Mouse (Mus musculus) small intestine, adult 2 months (tissue): ENCODE results near the gene Itga6. TPM values are rescaled to one million over a fixed set of nuclear protein-coding genes. Genes with fewer than 3 reads are reported as not detected.

Experiments
- H3K27ac ChIP-seq: fragments of 200-500 bp; 2 replicates; pipeline ENCODE4 v1.5.1; 2012; ENCODE audit warnings: low read depth, low read length, control low read depth, inconsistent platforms; ENCODE audit not compliant: insufficient read depth
- H3K27me3 ChIP-seq: fragments of 200-500 bp; 2 replicates; pipeline ENCODE4 v1.6.1; 2012; ENCODE audit warnings: mild to moderate bottlenecking, moderate library complexity, low read length, inconsistent platforms; ENCODE audit not compliant: control insufficient read depth, insufficient read depth
- H3K36me3 ChIP-seq: fragments of 200-500 bp; 2 replicates; pipeline ENCODE4 v1.6.1; 2012; ENCODE audit warnings: mild to moderate bottlenecking, low read length, control low read depth, inconsistent platforms; ENCODE audit not compliant: control insufficient read depth, insufficient read depth
- H3K4me1 ChIP-seq: fragments of 200-500 bp; 2 replicates; pipeline ENCODE4 v1.6.1; 2012; ENCODE audit warnings: low read length, inconsistent platforms, mixed read lengths; ENCODE audit not compliant: control insufficient read depth, insufficient read depth, insufficient read length
- H3K4me3 ChIP-seq: fragments of 200-500 bp; 2 replicates; pipeline ENCODE4 v1.5.1; 2012; ENCODE audit warnings: low read depth, mild to moderate bottlenecking, control low read depth, inconsistent platforms, low read length, moderate library complexity
- CTCF ChIP-seq: fragments of 200-500 bp; IDR thresholded peaks from 2 replicates; pipeline ENCODE4 v1.5.1; 2012; ENCODE audit warnings: low read depth, mild to moderate bottlenecking, control low read depth, inconsistent platforms, low read length, moderate library complexity, mixed read lengths; ENCODE audit not compliant: insufficient replicate concordance, insufficient read length; ENCODE audit errors: extremely low read depth
- POLR2A ChIP-seq: fragments of 200-500 bp; IDR thresholded peaks from 2 replicates; pipeline ENCODE4 v1.6.1; 2012; ENCODE audit warnings: low read depth, mild to moderate bottlenecking, control low read depth, inconsistent platforms, low read length, moderate library complexity
- WGBS: fragments of 180-500 bp; shearing (Covaris S2); methylation state at CpG from one replicate; pipeline ENCODE4 v1.1.7; 2018; 5-methylcytosine and 5-hydroxymethylcytosine counted together
- polyA plus RNA-seq: library from polyadenylated mRNA; depleted of rRNA; stranded (reverse); fragments of >200 nt; gene quantifications from 2 replicates; pipeline ENCODE4 v1.2.3, GENCODE M21; 2012

The Itga6 gene
- polyA plus RNA-seq, 1 experiment = 49.8 TPM

DNA sequence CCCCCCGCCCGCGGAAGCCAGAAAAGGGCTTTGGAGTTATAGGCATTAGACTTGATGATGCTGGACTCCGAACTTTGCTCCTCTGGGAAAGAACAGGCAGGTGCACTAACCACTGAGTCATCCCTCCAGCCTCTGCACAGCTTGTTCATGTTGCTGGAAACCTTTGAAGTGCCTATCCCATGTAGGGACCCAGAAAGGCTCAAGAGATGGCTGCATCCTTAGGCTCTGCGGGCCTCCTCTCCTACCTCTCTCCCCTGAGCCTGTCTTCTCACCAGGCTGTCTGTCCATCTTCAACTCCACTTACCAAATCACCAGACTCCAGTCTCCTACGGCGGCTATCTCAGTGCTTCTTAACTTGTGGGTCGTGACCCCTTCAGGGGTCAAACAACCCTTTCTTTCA lies 68.0 kb downstream of the Itga6 start:
- Histone ChIP-seq H3K27ac (peak overlapping the region; percentile 96), H3K4me1 (peaks cover 44% of the 10 kb centered on the region), H3K36me3 (peaks cover 13% of the 10 kb centered on the region), H3K27me3 (no peaks in the 10 kb centered on the region), H3K4me3 (peak overlapping the region; percentile 11; the same call in 1 of the 2 replicates)
- 33% methylated on average over 7 of the region's 8 CpGs for WGBS
- no peak for TF ChIP-seq POLR2A
- no peak for TF ChIP-seq CTCF

DNA sequence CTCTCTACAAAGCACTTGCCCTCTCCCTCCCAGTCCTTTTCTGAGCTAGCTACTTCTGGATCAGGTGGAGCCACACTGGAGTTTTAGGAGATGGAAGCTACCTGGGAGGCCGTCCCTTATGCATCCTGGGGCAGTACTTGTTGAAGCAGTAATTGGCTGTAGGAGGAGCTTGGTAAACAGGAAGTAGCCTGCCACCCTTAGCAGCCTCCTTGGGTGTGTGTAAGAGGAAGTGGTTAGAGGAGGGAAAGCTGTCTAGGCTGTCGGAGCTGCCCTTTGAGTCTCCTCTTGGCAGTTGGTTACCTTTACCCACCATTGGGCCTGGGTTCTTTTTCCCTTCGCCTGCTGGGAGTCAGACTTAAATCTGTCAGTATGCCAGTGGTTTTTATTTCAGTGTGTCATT lies 68.6 kb downstream of the Itga6 start:
- peaks cover 17% of the 10 kb centered on the region for H3K36me3 ChIP-seq
- WGBS = 4% methylated on average over 3 of the region's 3 CpGs
- peak overlapping the region; percentile 96 for H3K27ac ChIP-seq
- peaks cover 41% of the 10 kb centered on the region for H3K4me1 ChIP-seq
- H3K4me3 ChIP-seq = no peak overlapping the region
- peak; percentile 55; the same call in 1 of the 2 replicates for TF ChIP-seq POLR2A
- no peak for TF ChIP-seq CTCF
- no peaks in the 10 kb centered on the region for H3K27me3 ChIP-seq

DNA sequence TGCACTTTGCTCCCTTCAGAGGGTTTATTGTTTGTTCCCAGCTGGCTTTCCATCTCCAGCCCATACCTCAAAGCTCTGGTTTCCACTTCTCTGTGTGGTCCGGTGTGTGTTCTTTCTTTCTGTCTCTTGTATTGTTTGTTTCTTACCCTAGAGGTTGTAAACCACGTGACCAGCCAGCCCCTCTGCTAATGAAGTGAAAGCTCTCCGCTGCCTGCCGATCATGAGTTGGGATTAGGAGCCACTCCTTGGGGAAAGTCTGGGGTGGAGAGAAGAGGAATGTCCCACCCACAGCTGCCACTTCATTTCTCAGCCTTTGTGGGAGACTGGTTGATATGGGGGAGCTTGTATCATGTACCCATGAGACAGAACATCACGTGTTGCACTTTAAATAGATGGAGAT lies 69.9 kb downstream of the Itga6 start:
- Histone ChIP-seq H3K4me1 (peaks cover 31% of the 10 kb centered on the region), H3K27ac (peak overlapping the region; percentile 96), H3K4me3 (no peak overlapping the region), H3K36me3 (peaks cover 25% of the 10 kb centered on the region), H3K27me3 (no peaks in the 10 kb centered on the region)
- TF ChIP-seq POLR2A (no peak), CTCF (no peak)
- WGBS = 11% methylated on average over 5 of the region's 5 CpGs

DNA sequence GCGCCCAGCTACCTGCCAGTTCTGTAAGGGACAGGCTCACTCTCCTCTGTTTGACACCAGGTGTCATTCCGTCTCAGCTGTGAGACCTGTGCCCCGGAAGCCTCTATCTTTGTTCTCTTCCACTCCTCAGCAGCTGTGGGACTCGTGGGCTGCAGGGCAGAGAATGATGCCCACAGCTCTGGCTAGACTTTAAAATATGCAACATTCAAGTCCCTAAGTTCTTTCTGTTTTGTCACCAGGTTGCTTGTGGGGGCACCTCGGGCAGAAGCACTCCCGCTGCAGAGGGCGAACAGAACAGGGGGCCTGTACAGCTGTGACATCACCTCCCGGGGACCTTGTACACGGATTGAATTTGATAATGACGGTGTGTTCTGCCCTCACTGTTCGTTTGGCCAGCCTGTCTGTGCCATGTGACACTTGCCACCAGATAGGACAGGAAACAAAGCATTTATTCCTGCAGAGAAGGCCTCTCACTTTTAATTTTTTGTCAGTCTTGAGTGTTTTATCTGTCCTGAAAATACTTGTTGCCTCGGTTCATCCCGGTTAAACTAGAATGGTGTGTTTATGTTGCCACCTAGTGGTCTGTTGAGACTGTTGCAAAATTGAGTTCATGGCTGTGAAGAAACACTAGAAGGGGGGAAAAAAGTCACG lies 71.1 kb downstream of the Itga6 start:
- Histone ChIP-seq H3K4me3 (no peak overlapping the region), H3K36me3 (peaks cover 33% of the 10 kb centered on the region), H3K27ac (no peak overlapping the region), H3K4me1 (peaks cover 26% of the 10 kb centered on the region), H3K27me3 (no peaks in the 10 kb centered on the region)
- TF ChIP-seq POLR2A = no peak
- no peak for TF ChIP-seq CTCF
- 22% methylated on average over 14 of the region's 14 CpGs for WGBS

DNA sequence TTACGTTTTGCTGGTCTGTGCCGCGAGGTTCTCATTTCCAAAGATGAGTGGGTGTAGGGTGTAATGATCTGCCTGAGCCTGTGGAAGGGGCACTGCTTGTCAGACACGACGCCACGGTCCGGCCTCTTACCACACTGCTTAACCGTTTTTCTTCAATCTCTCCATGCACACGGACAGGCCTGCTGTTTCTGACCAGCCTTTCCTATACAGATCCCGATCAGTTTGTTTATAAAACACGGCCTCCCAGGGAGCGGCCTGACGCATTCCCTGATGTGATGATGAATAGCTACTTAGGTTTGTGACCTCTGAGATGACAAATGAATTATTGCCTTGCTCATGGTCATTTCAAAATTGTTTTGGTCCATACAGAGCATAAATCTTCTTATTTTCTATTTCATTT lies 78.7 kb downstream of the Itga6 start:
- H3K27ac ChIP-seq = no peak overlapping the region
- no peaks in the 10 kb centered on the region for H3K4me1 ChIP-seq
- H3K36me3 ChIP-seq = peaks cover 67% of the 10 kb centered on the region
- no peak overlapping the region for H3K4me3 ChIP-seq
- no peaks in the 10 kb centered on the region for H3K27me3 ChIP-seq
- TF ChIP-seq POLR2A = no peak
- TF ChIP-seq CTCF = no peak
- 75% methylated on average over 13 of the region's 13 CpGs for WGBS

DNA sequence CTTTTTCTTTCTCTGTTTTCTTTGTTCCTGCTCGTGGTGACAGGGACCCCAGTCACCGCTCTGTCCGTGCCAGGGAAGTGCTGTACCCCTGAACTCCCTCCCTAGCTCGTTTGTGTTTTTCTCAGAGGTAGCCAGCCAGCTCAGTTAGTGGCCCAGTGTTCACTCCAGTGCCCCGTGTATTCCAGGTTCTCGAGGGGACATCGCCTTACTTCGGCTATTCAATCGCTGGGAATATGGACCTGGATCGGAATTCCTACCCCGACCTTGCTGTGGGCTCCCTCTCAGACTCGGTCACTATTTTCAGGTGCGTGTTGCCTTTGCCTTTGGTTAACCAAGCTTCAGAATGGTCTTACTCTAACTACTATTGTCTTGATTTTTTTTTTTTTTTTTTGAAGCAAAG lies 82.3 kb downstream of the Itga6 start:
- Histone ChIP-seq H3K36me3 (peaks cover 52% of the 10 kb centered on the region), H3K4me3 (no peak overlapping the region), H3K27ac (no peak overlapping the region), H3K27me3 (no peaks in the 10 kb centered on the region), H3K4me1 (no peaks in the 10 kb centered on the region)
- WGBS = 88% methylated on average over 13 of the region's 13 CpGs
- no peak for TF ChIP-seq POLR2A
- TF ChIP-seq CTCF = no peak

DNA sequence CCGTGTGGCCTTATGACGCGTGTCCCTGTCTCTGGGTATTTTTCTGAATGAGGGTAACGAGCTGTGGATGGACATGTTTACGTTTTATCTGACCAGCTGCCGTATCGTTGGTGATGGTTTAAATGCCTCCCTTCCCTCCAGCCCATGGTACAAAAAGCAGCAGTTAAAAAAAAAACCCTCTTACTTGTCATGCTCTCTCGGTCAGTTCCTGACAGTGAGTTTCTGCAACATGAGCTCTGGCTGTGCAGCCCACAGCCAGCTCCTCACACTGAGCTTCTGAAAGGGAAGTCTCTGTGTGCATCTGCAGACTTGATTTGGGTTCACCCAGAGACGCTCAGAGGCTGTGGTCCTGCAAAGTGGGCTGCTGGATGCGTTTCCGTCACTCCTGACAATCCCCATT lies 83.5 kb downstream of the Itga6 start:
- Histone ChIP-seq H3K36me3 (peaks cover 54% of the 10 kb centered on the region), H3K4me1 (no peaks in the 10 kb centered on the region), H3K27me3 (no peaks in the 10 kb centered on the region), H3K27ac (no peak overlapping the region), H3K4me3 (no peak overlapping the region)
- TF ChIP-seq CTCF (no peak), POLR2A (no peak)
- 83% methylated on average over 11 of the region's 11 CpGs for WGBS
